Mouse (Mus musculus) liver, adult 2 months (tissue): ENCODE data around the gene 4930402H24Rik.

Experiments used
- CTCF ChIP-seq: fragments of 200-500 bp; IDR thresholded peaks from 2 replicates; pipeline ENCODE4 v1.5.1; 2011; ENCODE audit warnings: low read depth, low read length, control low read depth
- POLR2A ChIP-seq: fragments of 200-500 bp; IDR thresholded peaks from 2 replicates; pipeline ENCODE4 v1.6.1; 2011; ENCODE audit warnings: low read length, control low read depth; ENCODE audit not compliant: insufficient read depth; ENCODE audit errors: extremely low read depth

DNA sequence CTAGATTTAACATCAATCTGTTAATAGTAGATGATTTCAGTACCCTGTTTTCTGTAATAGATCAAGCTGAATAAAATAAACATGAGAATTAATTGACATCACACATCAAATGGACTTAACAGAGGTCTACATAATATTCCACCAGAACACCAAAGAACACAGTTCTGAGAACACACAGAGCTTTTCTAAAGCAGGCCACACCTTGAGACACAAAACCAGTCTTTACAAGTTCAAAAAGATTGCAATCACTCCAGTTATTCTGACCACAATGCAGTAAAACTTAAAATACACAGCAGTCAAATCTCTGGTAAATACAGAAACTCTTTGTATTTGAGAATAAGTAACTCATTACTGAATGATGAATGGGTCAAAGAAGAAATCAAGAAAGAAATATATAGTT, 22.3 kb upstream of the 4930402H24Rik start:
- TF ChIP-seq CTCF (no peak), POLR2A (no peak)
